Mouse (Mus musculus): Measurements from ENCODE around the gene Ralgps1.

DNA sequence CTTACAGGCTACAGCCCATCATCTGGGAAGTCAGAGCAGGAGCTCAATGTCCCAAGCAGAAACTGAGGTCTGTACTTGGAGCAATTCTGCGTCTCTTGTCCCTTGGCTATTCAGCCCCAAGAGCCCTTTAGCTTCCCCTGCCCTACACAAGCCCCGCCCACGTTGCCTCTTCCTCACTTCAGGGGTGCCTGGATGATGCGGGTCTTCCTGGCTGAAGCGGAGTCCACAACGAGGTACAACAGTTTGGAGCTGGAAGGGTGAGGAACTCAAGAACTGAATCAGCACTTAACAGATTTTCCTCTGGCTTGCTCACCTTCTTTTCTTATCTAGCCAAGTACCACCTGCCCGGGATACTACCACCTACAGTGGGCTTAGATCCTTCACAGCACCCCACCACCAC is 239.0 kb downstream of the Ralgps1 start:
- TF ChIP-seq GATA1 (IDR thresholded peaks at IDR 0.05; ENCODE audit: low read length) = no peak
- TF ChIP-seq TAL1 (IDR thresholded peaks at IDR 0.05; ENCODE audit: low read length) = no peak
